8 mouse cellular contexts compared by ENCODE assay signal in the genomic region with DNA sequence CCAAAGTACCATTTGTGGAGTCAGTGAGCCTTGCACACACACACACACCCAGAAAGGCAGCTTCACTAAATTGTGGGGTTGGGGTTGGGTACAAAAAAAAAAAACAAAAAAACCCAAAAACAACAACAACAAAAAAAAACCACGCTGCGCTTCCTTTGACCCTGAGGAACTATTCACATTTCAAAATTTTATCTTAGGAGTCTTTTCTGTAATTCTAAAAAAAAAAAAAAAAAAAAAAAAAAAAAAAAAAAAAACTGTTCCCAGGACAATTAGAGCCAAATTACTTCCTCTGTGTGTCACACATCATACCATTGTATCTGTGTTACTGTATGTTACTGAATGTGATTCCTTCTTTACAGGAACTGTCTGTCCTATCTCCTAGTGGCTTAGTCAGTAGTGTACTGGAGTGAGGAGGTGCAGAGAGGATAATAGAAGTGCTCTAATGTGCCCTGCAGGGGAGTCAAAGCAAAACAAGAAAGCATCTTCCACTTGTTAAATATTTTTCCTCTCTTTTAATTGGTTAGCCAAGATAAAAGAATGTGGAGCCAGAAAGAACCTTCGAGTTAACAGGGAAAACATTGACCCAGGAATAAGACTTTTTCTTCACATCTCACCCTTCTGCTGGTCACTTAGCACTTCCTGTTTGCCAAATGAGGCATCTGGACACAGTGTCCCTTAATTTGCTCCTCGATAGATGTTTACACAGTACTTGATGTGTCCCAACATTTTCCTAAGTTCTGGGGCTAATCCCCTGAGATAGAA. TPM values are rescaled to one million over a fixed set of nuclear protein-coding genes. Genes with fewer than 3 reads are reported as not detected.
A peak's percentile ranks its signal among the peaks of the same experiment; 100 is the strongest.
DNase-seq lines count a peak whose midpoint lies in the region; ATAC-seq lines count a peak whose summit lies in the region.

No protein-coding gene starts in this region.

- no peaks in the 10 kb centered on the region for H3K27me3 ChIP-seq in lung, embryonic 16.5 days (ENCODE audit: control insufficient read depth, insufficient read depth, low read depth, low read length)
- H3K27me3 ChIP-seq in embryonic facial prominence, embryonic 11.5 days (ENCODE audit: control insufficient read depth, insufficient read depth, low read length): no peaks in the 10 kb centered on the region
- no peaks in the 10 kb centered on the region for H3K27me3 ChIP-seq in midbrain, embryonic 14.5 days (ENCODE audit: control insufficient read depth, insufficient read depth, low read length)

- no peak for ATAC-seq in lung, embryonic 16.5 days (ENCODE audit: low read depth)
- no peak for ATAC-seq in embryonic facial prominence, embryonic 11.5 days (replicated peaks; ENCODE audit: insufficient number of reproducible peaks, low FRiP score, low TSS enrichment, low read depth)
- ATAC-seq in midbrain, embryonic 14.5 days (ENCODE audit: low FRiP score, low TSS enrichment): no peak

- peak overlapping the region; percentile 98 for H3K27ac ChIP-seq in lung, embryonic 16.5 days (ENCODE audit: low read length)
- H3K27ac ChIP-seq in embryonic facial prominence, embryonic 11.5 days (replicated peaks; ENCODE audit: low read depth, low read length): peak overlapping the region; percentile 99; the same call in 1 of the 2 replicates
- H3K27ac ChIP-seq in midbrain, embryonic 14.5 days (replicated peaks; ENCODE audit: low read depth, low read length): peak overlapping the region; percentile 100

- peaks cover 23% of the 10 kb centered on the region for H3K4me1 ChIP-seq in lung, embryonic 16.5 days (replicated peaks; ENCODE audit: control insufficient read depth, insufficient read depth, low read length)
- no peaks in the 10 kb centered on the region for H3K4me1 ChIP-seq in embryonic facial prominence, embryonic 11.5 days (ENCODE audit: control insufficient read depth, insufficient read depth, low read length)
- H3K4me1 ChIP-seq in midbrain, embryonic 14.5 days (ENCODE audit: control insufficient read depth, insufficient read depth, low read length): peaks cover 23% of the 10 kb centered on the region

- H3K4me3 ChIP-seq in lung, embryonic 16.5 days (ENCODE audit: low read length): peak overlapping the region; percentile 99
- H3K4me3 ChIP-seq in embryonic facial prominence, embryonic 11.5 days (ENCODE audit: low read depth, low read length): peak overlapping the region; percentile 95
- H3K4me3 ChIP-seq in midbrain, embryonic 14.5 days (replicated peaks; ENCODE audit: low read depth, low read length): peak overlapping the region; percentile 99

- WGBS in lung, embryonic 16.5 days: 6% methylated on average over 4 of the region's 4 CpGs
- 27% methylated on average over 4 of the region's 4 CpGs for WGBS in embryonic facial prominence, embryonic 11.5 days
- 33% methylated on average over 4 of the region's 4 CpGs for WGBS in midbrain, embryonic 14.5 days

- DNase-seq in lung, postnatal 14 days: no peak
- no peak for DNase-seq in embryonic facial prominence, embryonic 11.5 days (ENCODE audit: low spot score)
- peak; percentile 52 for DNase-seq in induced T-regulatory cell, adult 2 months (ENCODE audit: low read depth)
- peak; percentile 19 for DNase-seq in midbrain, embryonic 14.5 days
- DNase-seq in layer of hippocampus, adult 11-12 months (ENCODE audit: low spot score): no peak
- no peak for DNase-seq in cerebellum, postnatal 14 days
- no peak for DNase-seq in left cerebral cortex, adult 11 months (ENCODE audit: low spot score)

- no peaks in the 10 kb centered on the region for H3K9me3 ChIP-seq in lung, embryonic 16.5 days (ENCODE audit: control insufficient read depth, low read length)
- no peaks in the 10 kb centered on the region for H3K9me3 ChIP-seq in embryonic facial prominence, embryonic 11.5 days (replicated peaks; ENCODE audit: control insufficient read depth, low read length)
- H3K9me3 ChIP-seq in midbrain, embryonic 14.5 days (ENCODE audit: control insufficient read depth, low read length): no peaks in the 10 kb centered on the region

- H3K9ac ChIP-seq in lung, embryonic 16.5 days (ENCODE audit: low read length): peak overlapping the region; percentile 99
- peak overlapping the region; percentile 99 for H3K9ac ChIP-seq in embryonic facial prominence, embryonic 11.5 days (replicated peaks; ENCODE audit: low read length)
- H3K9ac ChIP-seq in midbrain, embryonic 14.5 days (replicated peaks; ENCODE audit: low read length): peak overlapping the region; percentile 97

- H3K36me3 ChIP-seq in lung, embryonic 16.5 days (ENCODE audit: control insufficient read depth, insufficient read depth, low read length): no peaks in the 10 kb centered on the region
- H3K36me3 ChIP-seq in embryonic facial prominence, embryonic 11.5 days (replicated peaks; ENCODE audit: control insufficient read depth, insufficient read depth, low read depth, low read length): no peaks in the 10 kb centered on the region
- no peaks in the 10 kb centered on the region for H3K36me3 ChIP-seq in midbrain, embryonic 14.5 days (ENCODE audit: control insufficient read depth, insufficient read depth, low read length)

- peak overlapping the region; percentile 77 for H3K4me2 ChIP-seq in lung, embryonic 16.5 days (ENCODE audit: low read depth, low read length)
- peak overlapping the region; percentile 78 for H3K4me2 ChIP-seq in embryonic facial prominence, embryonic 11.5 days (ENCODE audit: low read depth, low read length)
- H3K4me2 ChIP-seq in midbrain, embryonic 14.5 days (ENCODE audit: low read length): peak overlapping the region; percentile 67

RNA-seq across cellular contexts. Expression of a gene that starts 1.5 kb away (rescaled TPM):
- 51.1 and 56.8 TPM in 2 replicates for polyA plus RNA-seq in lung, embryonic 16.5 days (2015; fragmentation: Nextera tagmentation; extraction: Ambion mirVana)
- polyA plus RNA-seq in embryonic facial prominence, embryonic 11.5 days (2014; fragmentation: Nextera tagmentation; extraction: Ambion mirVana): 61.8 and 62.9 TPM in 2 replicates
- polyA plus RNA-seq in midbrain, embryonic 14.5 days (2014; fragmentation: Nextera tagmentation; extraction: Ambion mirVana): 43.1 and 46.6 TPM in 2 replicates

RNA-seq across cellular contexts. Expression of a gene that starts 8.7 kb away (rescaled TPM):
- 0.43 and 0.73 TPM in 2 replicates for polyA plus RNA-seq in lung, embryonic 16.5 days (2015; fragmentation: Nextera tagmentation; extraction: Ambion mirVana)
- polyA plus RNA-seq in embryonic facial prominence, embryonic 11.5 days (2014; fragmentation: Nextera tagmentation; extraction: Ambion mirVana): 0.32 TPM in 1 of 2 replicates, not detected in the other
- polyA plus RNA-seq in midbrain, embryonic 14.5 days (2014; fragmentation: Nextera tagmentation; extraction: Ambion mirVana): 0.20 TPM in 1 of 2 replicates, not detected in the other

RNA-seq across cellular contexts. Expression of a gene that starts 46.6 kb away (rescaled TPM):
- polyA plus RNA-seq in lung, embryonic 16.5 days (2015; fragmentation: Nextera tagmentation; extraction: Ambion mirVana): 0.33 and 0.63 TPM in 2 replicates
- polyA plus RNA-seq in embryonic facial prominence, embryonic 11.5 days (2014; fragmentation: Nextera tagmentation; extraction: Ambion mirVana): 1.5 and 1.7 TPM in 2 replicates
- 5.6 and 7.6 TPM in 2 replicates for polyA plus RNA-seq in midbrain, embryonic 14.5 days (2014; fragmentation: Nextera tagmentation; extraction: Ambion mirVana)

Comparison
In these comparisons a context has a peak if more than half of its experiments do, and no peak if none do; other contexts are left out.
1. DNase-seq: peak in induced T-regulatory cell, adult 2 months (single experiment) and midbrain, embryonic 14.5 days (single experiment); none in lung, postnatal 14 days (single experiment), embryonic facial prominence, embryonic 11.5 days (single experiment), layer of hippocampus, adult 11-12 months (single experiment), cerebellum, postnatal 14 days (0 of 2) and left cerebral cortex, adult 11 months (single experiment).
2. Peak in every context shown above with its lines, with median percentiles within 50 percentile points of each other: H3K27ac ChIP-seq, H3K4me2 ChIP-seq, H3K4me3 ChIP-seq and H3K9ac ChIP-seq.